Mouse (Mus musculus) testis, adult 2 months (tissue): Measurements from ENCODE around the gene Rest. TPM values are rescaled to one million over a fixed set of nuclear protein-coding genes. Genes with fewer than 3 reads are reported as not detected.

Experiments used
- H3K27ac ChIP-seq: fragments of 200-500 bp; 2 replicates; pipeline ENCODE4 v1.5.1; 2012; ENCODE audit warnings: low read depth, low read length; ENCODE audit not compliant: control insufficient read depth, insufficient read depth
- H3K27me3 ChIP-seq: fragments of 200-500 bp; 2 replicates; pipeline ENCODE4 v1.6.1; 2012; ENCODE audit warnings: mild to moderate bottlenecking, low read length, moderate library complexity; ENCODE audit not compliant: control insufficient read depth, insufficient read depth
- H3K36me3 ChIP-seq: fragments of 200-500 bp; 2 replicates; pipeline ENCODE4 v1.6.1; 2012; ENCODE audit warnings: mild to moderate bottlenecking, low read length; ENCODE audit not compliant: control insufficient read depth, insufficient read depth
- H3K4me1 ChIP-seq: fragments of 200-500 bp; 2 replicates; pipeline ENCODE4 v1.6.1; 2012; ENCODE audit warnings: low read length; ENCODE audit not compliant: control insufficient read depth, insufficient read depth
- H3K4me3 ChIP-seq: fragments of 200-500 bp; 2 replicates; pipeline ENCODE4 v1.5.1; 2012; ENCODE audit warnings: low read depth, mild to moderate bottlenecking, low read length, moderate library complexity, mixed read lengths; ENCODE audit not compliant: control insufficient read depth
- CTCF ChIP-seq: fragments of 200-500 bp; IDR thresholded peaks from 2 replicates; pipeline ENCODE4 v1.5.1; 2012; ENCODE audit warnings: low read depth, mild to moderate bottlenecking, inconsistent platforms, low read length, moderate library complexity; ENCODE audit not compliant: control insufficient read depth, insufficient read depth, insufficient replicate concordance
- POLR2A ChIP-seq: fragments of 200-500 bp; IDR thresholded peaks from 2 replicates; pipeline ENCODE4 v1.6.1; 2012; ENCODE audit warnings: low read depth, mild to moderate bottlenecking, inconsistent platforms, low read length, moderate library complexity; ENCODE audit not compliant: control insufficient read depth
- polyA plus RNA-seq: library from polyadenylated mRNA; depleted of rRNA; stranded (reverse); fragments of >200 nt; gene quantifications from 2 replicates; pipeline ENCODE4 v1.2.3, GENCODE M21; 2012

The Rest gene
- polyA plus RNA-seq, 1 experiment = 4.2 TPM

DNA sequence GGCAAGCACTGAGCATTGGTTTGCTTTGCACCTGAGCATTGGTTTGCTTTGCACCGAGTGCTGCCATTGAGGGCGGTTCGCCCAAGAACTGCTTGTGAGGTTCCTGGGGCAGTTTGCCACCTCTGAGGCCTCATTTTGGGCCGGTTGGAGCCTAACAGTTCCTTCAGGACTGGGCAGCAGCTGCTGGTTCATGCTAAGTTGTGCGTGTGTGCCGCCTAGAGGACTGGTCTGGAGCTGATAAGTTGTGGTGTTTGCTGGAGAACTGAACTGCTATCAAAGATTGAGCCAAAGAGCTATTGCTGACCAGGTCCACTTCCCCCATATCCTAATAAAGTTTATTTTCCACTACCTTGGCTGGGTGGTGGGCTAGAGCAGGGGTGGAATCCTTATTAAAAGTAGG is 11.9 kb downstream of the Rest start:
- H3K27me3 ChIP-seq = no peaks in the 10 kb centered on the region
- H3K27ac ChIP-seq = no peak overlapping the region
- TF ChIP-seq CTCF (no peak), POLR2A (no peak)
- H3K4me3 ChIP-seq = no peak overlapping the region
- H3K36me3 ChIP-seq = peaks cover 6% of the 10 kb centered on the region
- peaks cover 5% of the 10 kb centered on the region for H3K4me1 ChIP-seq

DNA sequence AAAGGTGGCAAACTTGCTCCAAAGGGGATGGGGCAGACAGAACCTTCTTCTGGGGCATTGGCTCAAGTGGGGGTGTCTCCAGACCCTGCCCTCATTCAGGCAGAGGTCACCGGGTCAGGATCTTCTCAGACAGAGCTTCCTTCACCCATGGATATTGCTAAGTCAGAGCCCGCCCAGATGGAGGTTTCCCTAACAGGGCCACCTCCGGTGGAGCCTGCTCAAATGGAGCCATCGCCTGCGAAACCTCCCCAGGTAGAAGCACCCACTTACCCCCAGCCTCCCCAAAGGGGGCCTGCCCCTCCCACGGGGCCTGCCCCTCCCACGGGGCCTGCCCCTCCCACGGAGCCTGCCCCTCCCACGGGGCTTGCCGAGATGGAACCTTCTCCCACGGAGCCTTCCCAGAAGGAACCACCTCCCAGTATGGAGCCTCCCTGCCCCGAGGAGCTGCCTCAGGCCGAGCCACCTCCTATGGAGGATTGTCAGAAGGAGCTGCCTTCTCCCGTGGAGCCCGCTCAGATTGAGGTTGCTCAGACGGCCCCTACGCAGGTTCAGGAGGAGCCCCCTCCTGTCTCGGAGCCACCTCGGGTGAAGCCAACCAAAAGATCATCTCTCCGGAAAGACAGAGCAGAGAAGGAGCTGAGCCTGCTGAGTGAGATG is 16.4 kb downstream of the Rest start:
- peaks cover 6% of the 10 kb centered on the region for H3K36me3 ChIP-seq
- no peak overlapping the region for H3K27ac ChIP-seq
- H3K27me3 ChIP-seq = no peaks in the 10 kb centered on the region
- H3K4me1 ChIP-seq = peaks cover 5% of the 10 kb centered on the region
- no peak for TF ChIP-seq POLR2A
- TF ChIP-seq CTCF = no peak
- no peak overlapping the region for H3K4me3 ChIP-seq

DNA sequence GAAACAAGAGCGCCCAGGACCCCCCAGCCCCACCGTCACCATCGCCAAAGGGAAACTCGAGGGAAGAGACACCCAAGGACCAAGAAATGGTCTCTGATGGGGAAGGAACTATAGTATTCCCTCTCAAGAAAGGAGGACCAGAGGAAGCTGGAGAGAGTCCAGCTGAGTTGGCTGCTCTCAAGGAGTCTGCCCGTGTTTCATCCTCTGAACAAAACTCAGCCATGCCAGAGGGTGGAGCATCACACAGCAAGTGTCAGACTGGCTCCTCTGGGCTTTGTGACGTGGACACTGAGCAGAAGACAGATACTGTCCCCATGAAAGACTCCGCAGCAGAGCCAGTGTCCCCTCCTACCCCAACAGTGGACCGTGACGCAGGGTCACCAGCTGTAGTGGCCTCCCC is 17.0 kb downstream of the Rest start:
- H3K27ac ChIP-seq = no peak overlapping the region
- TF ChIP-seq CTCF = no peak

DNA sequence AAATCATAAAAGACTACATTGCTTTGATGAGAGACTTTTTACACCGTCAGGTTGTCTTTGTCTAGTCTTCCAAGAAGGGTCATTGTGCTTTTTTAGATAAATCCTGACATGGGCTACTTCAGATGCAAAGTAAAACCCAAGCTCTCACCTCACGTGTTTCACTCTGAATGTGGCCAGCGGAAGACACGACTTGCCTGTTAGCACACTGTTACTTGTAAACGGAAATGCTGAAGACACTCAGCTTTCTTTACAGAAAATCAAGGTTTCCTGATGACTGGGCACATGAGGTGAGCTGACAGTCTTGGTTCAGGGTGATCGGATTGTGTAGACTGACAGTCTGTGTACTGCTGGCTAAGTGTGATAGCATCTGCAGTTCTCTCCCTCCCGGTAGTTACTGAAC is 20.4 kb downstream of the Rest start:
- Histone ChIP-seq H3K27ac (no peak overlapping the region), H3K36me3 (peaks cover 6% of the 10 kb centered on the region), H3K27me3 (no peaks in the 10 kb centered on the region), H3K4me3 (no peak overlapping the region), H3K4me1 (peaks cover 5% of the 10 kb centered on the region)
- no peak for TF ChIP-seq CTCF
- TF ChIP-seq POLR2A = no peak

More for the DNA sequence above, 17.0 kb downstream of the Rest start:
- H3K4me3 ChIP-seq = no peak overlapping the region
- H3K27me3 ChIP-seq = no peaks in the 10 kb centered on the region
- H3K36me3 ChIP-seq = peaks cover 6% of the 10 kb centered on the region
- peaks cover 5% of the 10 kb centered on the region for H3K4me1 ChIP-seq

DNA sequence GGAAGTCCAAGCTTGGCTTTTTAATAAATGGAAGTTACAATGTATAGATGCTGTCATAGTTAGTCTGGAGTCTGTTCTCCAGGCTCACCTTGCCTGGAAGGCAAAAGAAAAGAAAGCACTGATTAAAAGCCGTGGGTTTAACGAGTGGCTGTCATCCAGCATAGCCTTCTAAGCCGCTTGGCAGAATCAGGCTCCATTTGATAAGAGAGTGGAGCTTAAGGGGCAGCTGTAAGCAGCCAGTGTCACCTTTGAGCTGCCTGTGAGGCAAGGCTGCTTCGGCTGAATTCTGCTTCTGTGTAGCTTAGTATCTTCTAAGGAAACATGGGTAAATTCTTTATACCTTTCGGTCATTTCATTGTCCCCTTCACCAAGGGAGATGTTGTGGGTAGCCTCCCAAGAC is 21.6 kb downstream of the Rest start:
- Histone ChIP-seq H3K27ac (no peak overlapping the region), H3K4me3 (no peak overlapping the region), H3K27me3 (no peaks in the 10 kb centered on the region), H3K36me3 (peaks cover 2% of the 10 kb centered on the region), H3K4me1 (peaks cover 3% of the 10 kb centered on the region)
- TF ChIP-seq CTCF (no peak), POLR2A (no peak)

DNA sequence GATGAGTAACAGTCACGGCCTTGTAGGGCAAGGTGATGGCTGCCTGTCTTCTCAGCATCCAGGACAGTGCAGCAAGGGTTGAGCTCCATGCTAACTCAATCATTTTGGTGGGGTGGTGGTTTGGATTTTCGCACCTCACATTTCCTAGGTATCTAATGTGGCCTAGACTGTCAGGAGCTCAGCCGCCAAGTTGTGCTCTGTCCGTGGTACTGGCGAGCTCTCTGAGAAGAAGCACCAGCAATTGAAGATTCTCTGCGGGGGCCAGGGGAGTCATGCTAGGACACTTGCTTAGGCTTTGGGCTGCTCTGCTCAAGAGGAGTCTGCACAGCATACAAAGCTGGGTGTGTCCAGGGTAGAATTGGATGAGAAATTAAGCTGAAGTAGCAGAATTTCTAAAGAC is 22.6 kb downstream of the Rest start:
- no peaks in the 10 kb centered on the region; the same call in 1 of the 2 replicates for H3K36me3 ChIP-seq
- H3K27me3 ChIP-seq = no peaks in the 10 kb centered on the region
- H3K4me3 ChIP-seq = no peak overlapping the region
- H3K4me1 ChIP-seq = no peaks in the 10 kb centered on the region
- no peak overlapping the region for H3K27ac ChIP-seq
- TF ChIP-seq CTCF (no peak), POLR2A (no peak)

DNA sequence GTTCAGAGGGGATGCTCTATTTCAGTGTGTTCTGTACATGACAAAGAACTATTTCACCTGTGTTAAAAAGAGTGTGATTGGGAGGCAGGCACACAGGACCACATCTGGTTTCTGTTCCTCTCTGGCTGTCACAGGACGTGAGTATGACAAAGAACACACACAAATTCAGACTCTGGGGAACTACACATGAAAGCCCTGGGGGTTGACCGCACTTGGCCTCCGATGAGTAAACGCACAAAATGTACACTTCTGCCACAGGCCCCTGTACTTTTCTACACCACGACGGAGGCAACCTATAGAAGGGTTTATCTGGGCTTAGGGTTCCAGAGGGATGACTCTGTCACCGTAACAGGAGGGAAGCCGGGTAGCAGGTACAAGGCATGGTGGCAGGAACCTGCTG is 24.4 kb downstream of the Rest start:
- Histone ChIP-seq H3K36me3 (no peaks in the 10 kb centered on the region; the same call in 1 of the 2 replicates), H3K27ac (no peak overlapping the region), H3K27me3 (no peaks in the 10 kb centered on the region), H3K4me3 (no peak overlapping the region), H3K4me1 (no peaks in the 10 kb centered on the region)
- TF ChIP-seq POLR2A (no peak), CTCF (no peak)

DNA sequence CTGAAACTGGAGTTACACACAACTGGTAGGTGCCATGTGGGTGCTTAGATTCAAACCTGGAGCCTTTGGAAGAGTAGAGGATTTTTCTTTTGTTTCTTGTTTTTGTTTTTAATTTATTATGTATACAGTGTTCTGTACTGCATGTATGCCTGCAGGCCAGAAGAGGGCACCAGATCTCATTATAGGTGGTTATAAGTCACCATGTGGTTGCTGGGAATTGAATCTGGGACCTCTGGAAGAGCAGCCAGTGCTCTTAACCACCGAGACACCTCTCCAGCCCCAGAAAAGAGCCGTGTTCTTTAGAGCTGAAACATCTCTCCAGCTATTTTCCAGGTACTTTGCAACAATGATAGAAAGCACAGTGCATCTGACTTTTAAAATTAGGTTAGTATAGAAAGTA is 25.3 kb downstream of the Rest start:
- TF ChIP-seq CTCF = no peak
- TF ChIP-seq POLR2A = no peak
- H3K36me3 ChIP-seq = no peaks in the 10 kb centered on the region; the same call in 1 of the 2 replicates
- H3K4me1 ChIP-seq = no peaks in the 10 kb centered on the region
- no peaks in the 10 kb centered on the region for H3K27me3 ChIP-seq
- H3K27ac ChIP-seq = no peak overlapping the region
- no peak overlapping the region for H3K4me3 ChIP-seq
